Mouse (Mus musculus) c-Kit-negative CD71-positive TER-119-positive erythroid progenitor cells, embryonic 14.5 days (primary cell): Measurements from ENCODE around the gene Disc1.

Source experiments
- DNase-seq: peaks from one replicate; pipeline ENCODE4 v3.0.0-alpha.2; 2013; ENCODE audit warnings: low read depth, low spot score

Disc1 gene

GRCm38 (mm10) chr8:125053505-125054435 lies at the start of gene Disc1:
TSS of gene Disc1 (plus strand) at chr8:125054195.
- no peak for DNase-seq

GRCm38 (mm10) chr8:125012695-125013627 lies 41.0 kb upstream of the Disc1 start, which contains the start of gene Tsnax:
TSS of gene Tsnax (plus strand) at chr8:125012997.
- peak; percentile 36 for DNase-seq

- DNase-seq, result no peak
Observed at GRCm38 (mm10) chr8:125024085-125024484, 29.9 kb upstream of the Disc1 start.

GRCm38 (mm10) chr8:125027211-125027610 lies 26.8 kb upstream of the Disc1 start:
- DNase-seq, result no peak

- no peak for DNase-seq
Observed at GRCm38 (mm10) chr8:125028841-125029240, 25.2 kb upstream of the Disc1 start.

GRCm38 (mm10) chr8:125031276-125031675 lies 22.7 kb upstream of the Disc1 start:
- no peak for DNase-seq

GRCm38 (mm10) chr8:125034669-125035068 lies 19.3 kb upstream of the Disc1 start:
- DNase-seq, result no peak

- no peak for DNase-seq
Observed at GRCm38 (mm10) chr8:125037081-125037480, 16.9 kb upstream of the Disc1 start.

GRCm38 (mm10) chr8:125038731-125039130 lies 15.3 kb upstream of the Disc1 start:
- no peak for DNase-seq

- no peak for DNase-seq
Observed at GRCm38 (mm10) chr8:125040587-125041375, 13.2 kb upstream of the Disc1 start.

GRCm38 (mm10) chr8:125041496-125041895 lies 12.5 kb upstream of the Disc1 start:
- DNase-seq, result no peak

- DNase-seq, result no peak
Observed at GRCm38 (mm10) chr8:125043394-125043793, 10.6 kb upstream of the Disc1 start.

- no peak for DNase-seq
Observed at GRCm38 (mm10) chr8:125043935-125044334, 10.1 kb upstream of the Disc1 start.

GRCm38 (mm10) chr8:125045760-125046159 lies 8.2 kb upstream of the Disc1 start:
- no peak for DNase-seq

- no peak for DNase-seq
Observed at GRCm38 (mm10) chr8:125049051-125049750, 4.8 kb upstream of the Disc1 start.

- no peak for DNase-seq
Observed at GRCm38 (mm10) chr8:125049826-125050225, 4.2 kb upstream of the Disc1 start.

- no peak for DNase-seq
Observed at GRCm38 (mm10) chr8:125052026-125052425, 2.0 kb upstream of the Disc1 start.

GRCm38 (mm10) chr8:125054436-125054810 lies 428 bp downstream of the Disc1 start:
- DNase-seq, result no peak

GRCm38 (mm10) chr8:125060904-125061303 lies 6.9 kb downstream of the Disc1 start:
- no peak for DNase-seq

- no peak for DNase-seq
Observed at GRCm38 (mm10) chr8:125065596-125065995, 11.6 kb downstream of the Disc1 start.
